Mouse (Mus musculus) small intestine, adult 2 months (tissue): Measurements from ENCODE around the gene Igtp.

ENCODE experiments used
- CTCF ChIP-seq: fragments of 200-500 bp; IDR thresholded peaks from 2 replicates; pipeline ENCODE4 v1.5.1; 2012; ENCODE audit warnings: low read depth, mild to moderate bottlenecking, control low read depth, inconsistent platforms, low read length, moderate library complexity, mixed read lengths; ENCODE audit not compliant: insufficient replicate concordance, insufficient read length; ENCODE audit errors: extremely low read depth
- POLR2A ChIP-seq: fragments of 200-500 bp; IDR thresholded peaks from 2 replicates; pipeline ENCODE4 v1.6.1; 2012; ENCODE audit warnings: low read depth, mild to moderate bottlenecking, control low read depth, inconsistent platforms, low read length, moderate library complexity

GRCm38 (mm10) chr11:58213673-58214342, 14.5 kb downstream of the Igtp start:
- no peak for TF ChIP-seq CTCF
- no peak for TF ChIP-seq POLR2A
